Mouse (Mus musculus) activated CD4-positive, CD25-positive, alpha-beta regulatory T cell, adult 9 weeks (primary cell): ENCODE measurements around the gene Washc2. TPM values are rescaled to one million over a fixed set of nuclear protein-coding genes. Genes with fewer than 3 reads are reported as not detected.

Experiments
- polyA plus RNA-seq: library from polyadenylated mRNA; unstranded; fragments of 100-300 nt; shearing (Covaris generic); gene quantifications from one replicate; pipeline ENCODE4 v1.2.1, GENCODE M21; 2017

Gene Washc2
- polyA plus RNA-seq = 95.7 TPM

DNA sequence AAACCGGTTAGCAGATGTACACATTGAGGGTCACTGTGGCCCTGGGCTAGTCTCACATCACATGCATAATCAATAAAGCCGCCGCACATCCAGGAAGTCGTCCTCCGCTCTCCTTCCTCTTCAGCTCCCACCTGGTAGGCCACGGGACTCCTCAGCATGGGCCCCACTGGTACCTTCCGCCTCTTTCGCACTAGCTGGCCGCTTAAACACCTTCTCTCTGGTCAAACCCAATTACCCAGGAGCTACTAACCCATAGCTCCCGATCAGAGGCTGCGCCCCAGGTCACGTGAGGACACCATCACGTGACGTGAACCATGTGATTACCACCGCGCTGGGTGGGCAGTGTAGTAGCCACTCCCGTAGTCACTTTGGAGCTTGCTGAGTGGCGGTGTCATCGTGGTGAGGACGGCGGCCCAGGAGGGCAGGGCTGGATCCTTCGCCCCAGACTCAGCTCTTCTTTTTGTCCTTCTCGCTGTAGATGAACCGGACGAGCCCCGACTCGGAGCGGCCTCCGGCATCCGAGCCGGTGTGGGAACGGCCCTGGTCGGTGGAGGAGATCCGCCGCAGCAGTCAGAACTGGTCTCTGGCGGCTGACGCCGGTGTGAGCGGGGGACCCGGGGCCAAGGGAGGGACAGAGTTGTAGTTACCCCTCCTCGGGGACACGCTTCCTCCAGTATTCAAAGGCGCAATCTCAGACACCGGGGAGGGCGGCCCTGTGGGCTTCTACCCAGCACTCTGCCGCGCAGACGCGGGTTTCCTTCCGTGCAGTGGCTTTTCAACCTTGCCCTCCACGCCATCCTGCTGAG lies at the start of gene Washc2:
Gene Washc2, plus strand, starts transcription at position 310 of the 806 bp plus-strand sequence.

GRCm38 (mm10) chr6:116193394-116194393 lies 14.1 kb upstream of the Washc2 start, which contains the start of gene Tmcc1:
Gene Tmcc1, minus strand, starts transcription at chr6:116193486.

GRCm38 (mm10) chr6:116264018-116264651 lies 56.3 kb downstream of the Washc2 start, which contains the start of gene Zfand4:
Gene Zfand4, plus strand, starts transcription at chr6:116264222.

Other genes with a start within 250 kb of the Washc2 start
- 4.1 TPM for gene Plxnd1, start 213.0 kb upstream of the Washc2 start, polyA plus RNA-seq
- gene Tmcc1, start 14.6 kb upstream of the Washc2 start, polyA plus RNA-seq = 10.6 TPM
- gene Zfand4, start 56.2 kb downstream of the Washc2 start, polyA plus RNA-seq = 1.3 TPM
- gene March8, start 130.0 kb downstream of the Washc2 start, polyA plus RNA-seq = 0.20 TPM